Mouse (Mus musculus) limb, embryonic 15.5 days (tissue): ENCODE measurements around the gene Myo15. TPM values are rescaled to one million over a fixed set of nuclear protein-coding genes. Genes with fewer than 3 reads are reported as not detected.

Experiments used
- ATAC-seq: fragments of 200-750 bp; cut with Nextera tagmentation; 2 replicates; pipeline ENCODE4 v1.8.0; 2017; ENCODE audit warnings: low read depth, moderate TSS enrichment; ENCODE audit not compliant: insufficient number of reproducible peaks, low FRiP score, low TSS enrichment
- H3K27ac ChIP-seq: fragments of 300-500 bp; sonication (generic); 2 replicates; pipeline ENCODE4 v1.5.1; 2015; ENCODE audit warnings: moderate library complexity, mild to moderate bottlenecking, inconsistent platforms
- H3K27me3 ChIP-seq: fragments of 300-500 bp; sonication (generic); 2 replicates; pipeline ENCODE4 v1.6.1; 2015; ENCODE audit warnings: inconsistent platforms
- H3K36me3 ChIP-seq: fragments of 300-500 bp; sonication (generic); 2 replicates; pipeline ENCODE4 v1.6.1; 2015; ENCODE audit warnings: inconsistent platforms
- H3K4me1 ChIP-seq: fragments of 300-500 bp; sonication (generic); 2 replicates; pipeline ENCODE4 v1.6.1; 2015; ENCODE audit warnings: inconsistent platforms
- H3K4me2 ChIP-seq: fragments of 300-500 bp; sonication (generic); 2 replicates; pipeline ENCODE4 v1.6.1; 2015; ENCODE audit warnings: mild to moderate bottlenecking, inconsistent platforms
- H3K4me3 ChIP-seq: fragments of 300-500 bp; sonication (generic); 2 replicates; pipeline ENCODE4 v1.5.1; 2015; ENCODE audit warnings: mild to moderate bottlenecking, inconsistent platforms
- H3K9ac ChIP-seq: fragments of 300-500 bp; sonication (generic); 2 replicates; pipeline ENCODE4 v1.6.1; 2015; ENCODE audit warnings: inconsistent platforms
- H3K9me3 ChIP-seq: fragments of 300-500 bp; sonication (generic); 2 replicates; pipeline ENCODE4 v1.6.1; 2016; ENCODE audit warnings: inconsistent platforms
- WGBS: fragments of 180-500 bp; shearing (Covaris S2); methylation state at CpG from one replicate; pipeline ENCODE4 v1.1.7; 2015; 5-methylcytosine and 5-hydroxymethylcytosine counted together
- polyA plus RNA-seq: library from polyadenylated mRNA; unstranded; fragments of >200 nt; fragmentation: Nextera tagmentation; extraction: Ambion mirVana; gene quantifications from 2 replicates; pipeline ENCODE4 v1.2.1, GENCODE M21; 2015

The Myo15 gene
- polyA plus RNA-seq, 1 experiment from 2014 or later = 0.35 TPM

DNA sequence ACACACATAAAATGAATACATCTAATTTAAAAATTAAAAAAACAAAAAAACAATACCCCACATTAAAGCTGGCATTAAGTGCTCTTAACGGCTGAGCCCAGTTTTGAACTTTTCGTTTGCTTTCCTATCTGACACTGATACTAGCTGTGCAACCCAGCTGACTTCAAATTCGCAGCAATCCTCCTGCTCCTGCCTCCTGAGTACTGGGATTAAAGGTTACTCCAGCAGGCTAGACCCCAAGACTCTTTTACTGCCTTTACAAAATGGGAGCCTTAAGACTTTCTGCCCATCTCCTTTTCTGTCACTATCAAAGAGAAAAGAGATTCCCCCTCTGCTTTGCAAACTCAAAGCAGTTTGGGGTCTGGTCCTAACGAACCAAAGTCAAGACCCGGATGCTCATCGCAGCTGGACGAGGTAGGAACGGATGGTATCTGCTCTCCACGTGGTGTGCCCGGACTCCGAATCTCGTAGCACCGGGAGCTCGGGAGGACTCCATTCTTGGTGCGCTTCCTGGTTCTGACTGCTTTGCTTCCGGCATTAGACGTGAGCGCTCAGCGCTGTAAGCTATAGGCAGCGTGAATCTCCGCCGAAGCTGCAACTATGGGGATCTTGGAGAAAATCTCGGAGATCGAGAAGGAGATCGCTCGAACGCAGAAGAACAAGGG is 14.9 kb upstream of the Myo15 start, which contains the start of gene Drg2:
Drg2 (plus strand) TSS at position 512 of the 665 bp plus-strand sequence.
- Histone ChIP-seq H3K4me2 (peak within 1 kb of the TSS; percentile 80), H3K36me3 (peaks cover 33% of the 10 kb centered on the region), H3K27ac (peak within 1 kb of the TSS; percentile 81), H3K9me3 (no peaks in the 10 kb centered on the region), H3K9ac (peak within 1 kb of the TSS; percentile 82), H3K4me1 (peaks cover 16% of the 10 kb centered on the region), H3K27me3 (no peaks in the 10 kb centered on the region), H3K4me3 (peak within 1 kb of the TSS; percentile 67)
- peak; percentile 83 for ATAC-seq
- 5% methylated on average over 27 of the region's 27 CpGs for WGBS

DNA sequence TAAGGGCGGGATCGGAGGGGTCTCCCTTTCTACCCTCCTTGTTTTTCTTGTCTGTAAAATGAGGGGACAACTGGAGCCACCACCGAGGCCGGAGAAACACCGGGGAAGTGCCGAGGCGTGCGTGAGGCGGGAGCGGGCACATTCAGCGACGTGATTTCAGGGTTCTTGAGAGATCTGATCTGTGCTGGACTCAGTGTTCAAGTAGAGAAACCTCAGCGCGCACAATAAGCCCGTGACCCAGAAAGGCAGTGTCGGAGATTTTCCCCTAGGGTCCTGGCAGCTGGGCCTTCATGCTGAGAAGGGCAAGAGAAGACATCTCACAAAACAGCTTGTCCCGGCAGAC is 14.4 kb upstream of the Myo15 start:
- H3K4me1 ChIP-seq = peaks cover 16% of the 10 kb centered on the region
- H3K4me3 ChIP-seq = peak overlapping the region; percentile 67
- no peaks in the 10 kb centered on the region for H3K27me3 ChIP-seq
- H3K9ac ChIP-seq = peak overlapping the region; percentile 82
- ATAC-seq = no peak
- peak overlapping the region; percentile 81 for H3K27ac ChIP-seq
- H3K9me3 ChIP-seq = no peaks in the 10 kb centered on the region
- H3K36me3 ChIP-seq = peaks cover 38% of the 10 kb centered on the region
- 0% methylated on average over 17 of the region's 17 CpGs for WGBS
- peak overlapping the region; percentile 80 for H3K4me2 ChIP-seq

DNA sequence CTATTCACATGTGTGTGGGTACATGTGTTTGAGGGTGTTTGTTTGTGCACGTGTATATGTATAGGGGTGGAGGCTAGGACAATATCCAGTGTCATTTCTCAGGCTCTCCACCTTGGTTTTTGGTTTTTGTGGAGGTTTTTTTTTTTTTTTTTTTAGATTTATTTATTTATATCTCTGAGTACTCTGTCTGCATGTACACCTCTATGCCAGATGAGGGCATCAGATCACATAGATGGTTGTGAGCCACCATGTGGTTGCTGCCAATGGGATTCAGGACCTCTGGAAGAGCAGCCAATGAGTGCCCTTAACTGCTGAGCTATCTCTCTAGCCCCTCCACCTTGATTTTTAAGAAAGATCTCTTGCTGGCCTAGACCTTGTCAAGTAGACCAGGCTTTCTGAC is 11.2 kb upstream of the Myo15 start:
- Histone ChIP-seq H3K27me3 (no peaks in the 10 kb centered on the region), H3K36me3 (peaks cover 70% of the 10 kb centered on the region), H3K4me1 (peaks cover 16% of the 10 kb centered on the region), H3K4me2 (no peak overlapping the region), H3K9me3 (no peaks in the 10 kb centered on the region), H3K9ac (no peak overlapping the region), H3K4me3 (no peak overlapping the region), H3K27ac (no peak overlapping the region)
- 97% methylated on average over 1 of the region's 1 CpGs for WGBS
- ATAC-seq = no peak

DNA sequence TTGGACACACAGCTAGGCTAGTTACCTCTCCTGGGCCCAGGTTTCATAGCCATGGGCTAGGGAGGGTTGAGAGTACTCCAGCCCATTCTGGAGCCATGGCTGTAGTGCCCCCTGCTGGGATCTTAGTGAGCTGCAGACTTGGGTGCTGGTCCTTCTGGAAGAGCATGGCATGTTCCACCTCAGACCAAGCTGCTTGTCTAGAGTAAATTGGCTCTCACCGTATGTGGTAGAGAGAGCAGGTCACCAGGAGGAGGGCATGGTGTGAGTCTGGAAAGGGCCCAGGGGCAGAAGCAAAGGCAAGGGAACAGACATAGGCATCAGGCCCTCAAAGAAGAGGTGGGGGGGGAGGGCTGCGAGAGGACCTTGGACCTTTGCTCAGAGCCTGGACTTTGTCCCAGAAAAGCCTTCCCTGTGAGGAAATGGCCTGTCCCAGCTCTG is 3.2 kb upstream of the Myo15 start:
- no peak for ATAC-seq
- Histone ChIP-seq H3K4me1 (no peaks in the 10 kb centered on the region), H3K27ac (no peak overlapping the region), H3K4me2 (no peak overlapping the region), H3K27me3 (no peaks in the 10 kb centered on the region), H3K9me3 (no peaks in the 10 kb centered on the region), H3K36me3 (peaks cover 94% of the 10 kb centered on the region), H3K9ac (no peak overlapping the region), H3K4me3 (no peak overlapping the region)
- WGBS = 79% methylated on average over 2 of the region's 2 CpGs

- 76% methylated on average over 9 of the region's 9 CpGs for WGBS
Measured at GRCm38 (mm10) chr11:60470743-60471142, 1.6 kb downstream of the Myo15 start.

DNA sequence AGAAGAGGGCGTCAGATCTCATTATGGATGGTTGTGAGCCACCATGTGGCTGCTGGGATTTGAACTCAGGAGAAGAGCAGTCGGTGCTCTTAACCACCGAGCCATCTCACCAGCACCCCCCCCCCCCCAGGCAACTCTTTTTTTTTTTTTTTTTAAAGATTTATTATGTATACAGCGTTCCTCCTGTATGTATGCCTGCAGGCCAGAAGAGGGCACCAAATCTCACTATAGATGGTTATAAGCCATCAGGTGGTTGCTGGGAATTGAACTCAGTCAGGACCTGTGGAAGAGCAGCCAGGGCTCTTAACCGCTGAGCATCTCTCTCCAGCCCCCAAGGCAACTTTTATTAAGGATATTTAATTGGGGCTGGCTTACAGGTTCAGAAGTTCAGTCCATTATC is 5.4 kb downstream of the Myo15 start:
- H3K27me3 ChIP-seq = no peaks in the 10 kb centered on the region
- WGBS = 87% methylated on average over 5 of the region's 5 CpGs
- no peak for ATAC-seq
- H3K4me1 ChIP-seq = peaks cover 9% of the 10 kb centered on the region; the same call in 1 of the 2 replicates
- H3K9me3 ChIP-seq = no peaks in the 10 kb centered on the region
- no peak overlapping the region for H3K27ac ChIP-seq
- no peak overlapping the region for H3K4me3 ChIP-seq
- no peak overlapping the region for H3K4me2 ChIP-seq
- H3K36me3 ChIP-seq = peaks cover 12% of the 10 kb centered on the region
- H3K9ac ChIP-seq = no peak overlapping the region

More at GRCm38 (mm10) chr11:60470743-60471142, 1.6 kb downstream of the Myo15 start:
- Histone ChIP-seq H3K9me3 (no peaks in the 10 kb centered on the region), H3K4me2 (no peak overlapping the region), H3K27ac (no peak overlapping the region), H3K4me1 (peaks cover 4% of the 10 kb centered on the region; the same call in 1 of the 2 replicates), H3K36me3 (peaks cover 46% of the 10 kb centered on the region), H3K9ac (no peak overlapping the region), H3K4me3 (no peak overlapping the region), H3K27me3 (no peaks in the 10 kb centered on the region)
- ATAC-seq = no peak

DNA sequence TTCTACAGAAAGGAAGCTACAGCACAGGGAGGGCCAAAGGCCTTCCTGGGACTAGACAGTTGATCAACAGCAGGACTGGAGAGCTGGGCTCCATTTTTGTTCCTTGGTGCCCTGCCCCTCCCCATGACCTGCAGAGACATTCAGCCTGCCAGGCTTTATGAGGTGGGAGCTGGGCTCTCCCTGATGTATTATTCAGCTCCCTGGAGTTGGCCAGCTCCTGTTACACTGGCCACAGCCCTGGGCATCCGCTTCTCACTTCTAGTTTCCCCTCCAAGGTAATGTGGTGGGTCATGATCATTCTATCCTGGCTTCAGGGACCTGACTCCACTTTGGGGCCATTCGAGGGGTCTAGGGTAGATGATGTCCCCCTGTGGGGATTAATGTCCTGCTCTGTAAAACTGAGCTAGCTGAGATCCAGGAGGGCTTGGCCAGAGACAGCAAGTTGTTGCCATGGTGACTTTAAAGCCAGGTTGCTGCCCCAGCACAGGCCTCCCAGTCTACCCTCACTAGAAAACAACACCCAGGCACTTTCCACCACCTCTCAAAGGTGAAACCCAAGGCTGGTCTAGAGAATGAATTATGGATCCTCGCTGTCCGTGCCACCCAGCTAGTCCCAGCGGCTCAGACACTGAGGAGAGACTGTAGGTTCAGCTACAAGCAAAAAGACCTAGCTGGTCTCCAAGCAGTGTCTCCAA is 6.7 kb downstream of the Myo15 start:
- H3K4me1 ChIP-seq = peaks cover 9% of the 10 kb centered on the region; the same call in 1 of the 2 replicates
- no peak overlapping the region for H3K4me3 ChIP-seq
- WGBS = 75% methylated on average over 5 of the region's 5 CpGs
- H3K27me3 ChIP-seq = no peaks in the 10 kb centered on the region
- ATAC-seq = no peak
- H3K9me3 ChIP-seq = no peaks in the 10 kb centered on the region
- no peak overlapping the region for H3K27ac ChIP-seq
- no peak overlapping the region for H3K4me2 ChIP-seq
- no peak overlapping the region for H3K9ac ChIP-seq
- no peaks in the 10 kb centered on the region for H3K36me3 ChIP-seq

- ATAC-seq = no peak
- WGBS = 36% methylated on average over 17 of the region's 17 CpGs
- Histone ChIP-seq H3K27ac (no peak overlapping the region), H3K4me2 (0 out of 2 replicates have a peak overlapping the region, but pooled peaks have one; percentile 14), H3K9me3 (no peaks in the 10 kb centered on the region), H3K9ac (no peak overlapping the region), H3K4me3 (no peak overlapping the region), H3K27me3 (no peaks in the 10 kb centered on the region), H3K36me3 (no peaks in the 10 kb centered on the region), H3K4me1 (peaks cover 9% of the 10 kb centered on the region; the same call in 1 of the 2 replicates)
Measured at GRCm38 (mm10) chr11:60478121-60478520, 9.0 kb downstream of the Myo15 start.

DNA sequence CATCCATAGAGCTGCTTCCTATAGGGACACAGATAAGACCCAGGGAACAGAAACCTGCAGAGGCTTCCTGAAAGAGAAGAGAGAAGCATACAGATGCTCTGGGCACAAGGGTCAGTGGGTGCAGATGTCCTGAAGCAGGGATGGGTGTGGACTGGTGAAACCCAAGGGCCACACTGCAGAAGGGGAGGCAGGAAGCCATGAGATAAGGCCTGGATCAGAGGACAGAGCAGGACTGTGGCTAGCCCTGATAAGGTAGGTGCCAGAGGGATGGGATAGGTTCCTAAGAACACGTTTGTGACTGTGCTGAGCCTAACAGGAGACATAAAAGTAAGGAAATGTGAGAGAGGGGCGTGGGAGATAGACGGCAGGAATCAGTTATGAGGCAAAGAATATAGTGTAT is 17.1 kb downstream of the Myo15 start:
- no peak overlapping the region for H3K27ac ChIP-seq
- no peak overlapping the region for H3K4me2 ChIP-seq
- H3K36me3 ChIP-seq = no peaks in the 10 kb centered on the region
- no peak for ATAC-seq
- H3K4me1 ChIP-seq = no peaks in the 10 kb centered on the region
- no peak overlapping the region for H3K4me3 ChIP-seq
- H3K27me3 ChIP-seq = no peaks in the 10 kb centered on the region
- H3K9me3 ChIP-seq = no peaks in the 10 kb centered on the region
- 49% methylated on average over 3 of the region's 3 CpGs for WGBS
- no peak overlapping the region for H3K9ac ChIP-seq

DNA sequence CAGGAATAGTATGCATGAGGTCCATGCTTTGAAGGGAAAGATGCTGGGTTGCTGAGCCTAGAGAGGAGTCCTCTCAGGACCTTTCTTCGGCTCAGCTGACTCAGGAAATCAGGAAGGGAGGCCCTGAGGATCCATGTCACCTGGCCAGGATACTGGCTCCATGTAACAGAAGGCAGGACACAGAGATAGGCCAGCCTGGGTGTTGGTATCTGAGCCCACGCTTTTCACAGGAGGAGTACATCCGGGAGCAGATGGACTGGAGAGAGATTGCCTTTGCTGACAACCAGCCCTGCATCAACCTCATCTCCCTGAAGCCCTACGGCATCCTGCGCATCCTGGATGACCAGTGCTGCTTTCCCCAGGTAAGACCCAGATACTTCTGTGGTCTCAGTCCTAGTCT is 23.6 kb downstream of the Myo15 start:
- Histone ChIP-seq H3K4me3 (no peak overlapping the region), H3K4me1 (no peaks in the 10 kb centered on the region), H3K9me3 (no peaks in the 10 kb centered on the region), H3K27ac (no peak overlapping the region), H3K4me2 (no peak overlapping the region), H3K36me3 (no peaks in the 10 kb centered on the region), H3K27me3 (no peaks in the 10 kb centered on the region), H3K9ac (no peak overlapping the region)
- no peak for ATAC-seq
- 84% methylated on average over 5 of the region's 5 CpGs for WGBS

DNA sequence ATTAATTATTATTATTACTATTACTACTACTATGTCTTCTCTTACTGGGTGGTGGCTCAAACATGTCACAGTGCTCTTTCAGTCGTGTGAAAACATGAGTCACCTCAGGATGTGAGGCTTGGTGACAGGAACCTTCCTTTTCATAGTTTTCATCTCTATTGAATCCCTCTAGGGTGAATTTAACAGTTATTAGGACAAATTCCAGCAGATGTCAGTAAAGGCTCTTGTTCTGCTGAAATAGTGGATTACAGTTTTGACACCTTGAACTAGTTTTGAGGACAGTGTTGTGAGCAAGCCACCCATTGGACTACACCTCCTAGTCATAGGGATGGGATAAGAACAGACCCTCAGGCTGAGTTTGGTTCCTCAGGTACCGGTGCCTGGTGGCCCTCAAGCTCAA is 26.6 kb downstream of the Myo15 start:
- no peak overlapping the region for H3K4me3 ChIP-seq
- no peaks in the 10 kb centered on the region for H3K36me3 ChIP-seq
- no peak for ATAC-seq
- no peaks in the 10 kb centered on the region for H3K4me1 ChIP-seq
- H3K27ac ChIP-seq = no peak overlapping the region
- WGBS = 52% methylated on average over 2 of the region's 2 CpGs
- H3K9me3 ChIP-seq = no peaks in the 10 kb centered on the region
- no peak overlapping the region for H3K4me2 ChIP-seq
- no peaks in the 10 kb centered on the region for H3K27me3 ChIP-seq
- H3K9ac ChIP-seq = no peak overlapping the region

DNA sequence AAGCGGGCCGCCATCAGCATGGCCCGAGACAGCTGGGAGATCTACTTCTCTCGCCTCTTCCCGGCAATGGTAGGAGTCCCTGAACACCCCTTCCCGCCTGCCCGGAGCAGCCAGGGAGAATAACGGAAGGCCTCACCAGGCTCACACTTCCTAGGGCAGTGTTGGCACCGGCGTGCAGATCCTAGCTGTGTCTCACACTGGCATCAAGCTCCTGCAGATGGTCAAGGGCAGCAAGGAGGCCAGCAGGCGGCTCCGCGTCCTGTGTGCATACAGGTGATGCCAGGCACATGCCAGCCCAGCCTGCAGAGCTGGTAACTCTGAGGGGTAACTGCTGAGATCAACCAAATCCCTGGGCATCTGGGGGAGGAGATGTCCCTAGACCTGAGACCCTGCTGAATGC is 38.1 kb downstream of the Myo15 start:
- peaks cover 13% of the 10 kb centered on the region for H3K4me1 ChIP-seq
- no peaks in the 10 kb centered on the region for H3K9me3 ChIP-seq
- WGBS = 81% methylated on average over 13 of the region's 13 CpGs
- H3K4me2 ChIP-seq = no peak overlapping the region
- H3K27ac ChIP-seq = no peak overlapping the region
- no peaks in the 10 kb centered on the region for H3K36me3 ChIP-seq
- H3K9ac ChIP-seq = no peak overlapping the region
- no peak overlapping the region for H3K4me3 ChIP-seq
- peaks cover 15% of the 10 kb centered on the region for H3K27me3 ChIP-seq
- no peak for ATAC-seq
